Mouse (Mus musculus) adrenal gland, adult 2 months (tissue): ENCODE measurements around the gene Olfr975. TPM values are rescaled to one million over a fixed set of nuclear protein-coding genes. Genes with fewer than 3 reads are reported as not detected.
"Not testable (repeated sequence)": the region's sequence is repeated elsewhere in the genome, so short reads cannot be mapped to it uniquely, and the experiment has no call there.

Experiments used
- DNase-seq: peaks from one replicate; pipeline ENCODE4 v3.0.0; 2021
- long read RNA-seq: library from polyadenylated mRNA; stranded (forward); transcript quantifications from one replicate; pipeline ENCODE4 v2.0.0, GENCODE M21; 2021
- polyA plus RNA-seq: library from polyadenylated mRNA; depleted of rRNA; stranded (reverse); fragments of >200 nt; gene quantifications from 2 replicates; pipeline ENCODE4 v1.2.3, GENCODE M21; 2012; rRNA removed
- total RNA-seq, 2 experiments: library from RNA; stranded (reverse); gene quantifications; 2 replicates each; pipeline ENCODE4 v1.2.3; 2021

Olfr975 gene
- total RNA-seq (under 1 TPM in 1 of 2 experiments, not detected in 1; 0.10 TPM), polyA plus RNA-seq (not detected in 2 replicates)
- long read RNA-seq: 0 reads

- no peak for DNase-seq
These were observed at the start of gene Olfr975 for GRCm38 (mm10) chr9:39951946-39952345. Olfr975 (minus strand) TSS chr9:39952046.

- no peak for DNase-seq
These were observed 40.0 kb upstream of the Olfr975 start, which contains the start of gene Olfr978 for GRCm38 (mm10) chr9:39991813-39992212. Olfr978 (plus strand) TSS chr9:39992113.

- not testable (repeated sequence) for DNase-seq
These were observed 24.8 kb upstream of the Olfr975 start for GRCm38 (mm10) chr9:39976581-39977145.

GRCm38 (mm10) chr9:39961033-39961432, 9.2 kb upstream of the Olfr975 start, which contains the start of gene Olfr976:
Olfr976 (minus strand) TSS chr9:39961133.
- not testable (repeated sequence) for DNase-seq

- DNase-seq: no peak
These were observed 14.6 kb downstream of the Olfr975 start, which contains the start of gene Olfr974 for GRCm38 (mm10) chr9:39937201-39937600. Olfr974 (plus strand) TSS chr9:39937501.

- DNase-seq: not testable (repeated sequence)
These were observed 23.0 kb downstream of the Olfr975 start for GRCm38 (mm10) chr9:39928837-39929236.

- not testable (repeated sequence) for DNase-seq
These were observed 23.6 kb downstream of the Olfr975 start for GRCm38 (mm10) chr9:39927975-39928836.

- DNase-seq: no peak
These were observed 41.9 kb downstream of the Olfr975 start for GRCm38 (mm10) chr9:39909939-39910338.

GRCm38 (mm10) chr9:39907036-39907435, 44.8 kb downstream of the Olfr975 start, which contains the start of gene Olfr229:
Olfr229 (plus strand) TSS chr9:39907336.
- DNase-seq: no peak

- DNase-seq: no peak
These were observed 46.7 kb downstream of the Olfr975 start for GRCm38 (mm10) chr9:39905106-39905505.

Other genes starting within 250 kb of the Olfr975 start
- not detected for gene Olfr149, start 244.9 kb downstream of the Olfr975 start, total RNA-seq
- gene Olfr149, start 244.9 kb downstream of the Olfr975 start, polyA plus RNA-seq: not detected in 2 replicates
- not detected for gene Olfr965, start 240.7 kb downstream of the Olfr975 start, total RNA-seq
- gene Olfr965, start 240.7 kb downstream of the Olfr975 start, polyA plus RNA-seq: not detected in 2 replicates
- not detected for gene Olfr150, start 221.1 kb downstream of the Olfr975 start, total RNA-seq
- not detected in 2 replicates for gene Olfr150, start 221.1 kb downstream of the Olfr975 start, polyA plus RNA-seq
- not detected for gene Olfr967, start 205.8 kb downstream of the Olfr975 start, total RNA-seq
- not detected in 2 replicates for gene Olfr967, start 205.8 kb downstream of the Olfr975 start, polyA plus RNA-seq
- not detected for gene Olfr968, start 168.8 kb downstream of the Olfr975 start, total RNA-seq
- gene Olfr968, start 168.8 kb downstream of the Olfr975 start, polyA plus RNA-seq: not detected in 2 replicates
- not detected for gene Olfr969, start 161.1 kb downstream of the Olfr975 start, total RNA-seq
- not detected in 2 replicates for gene Olfr969, start 161.1 kb downstream of the Olfr975 start, polyA plus RNA-seq
- not detected for gene Olfr970, start 143.2 kb downstream of the Olfr975 start, total RNA-seq
- not detected in 2 replicates for gene Olfr970, start 143.2 kb downstream of the Olfr975 start, polyA plus RNA-seq
- gene Olfr971, start 115.2 kb downstream of the Olfr975 start, total RNA-seq: not detected
- gene Olfr971, start 115.2 kb downstream of the Olfr975 start, polyA plus RNA-seq: not detected in 2 replicates
- gene Olfr972, start 85.6 kb downstream of the Olfr975 start, total RNA-seq: not detected
- gene Olfr972, start 85.6 kb downstream of the Olfr975 start, polyA plus RNA-seq: not detected in 2 replicates
- gene Olfr229, start 44.7 kb downstream of the Olfr975 start, total RNA-seq: not detected
- gene Olfr229, start 44.7 kb downstream of the Olfr975 start, polyA plus RNA-seq: not detected in 2 replicates
- not detected for gene Olfr974, start 14.5 kb downstream of the Olfr975 start, total RNA-seq
- not detected in 2 replicates for gene Olfr974, start 14.5 kb downstream of the Olfr975 start, polyA plus RNA-seq
- not detected for gene Olfr976, start 9.1 kb upstream of the Olfr975 start, total RNA-seq
- not detected in 2 replicates for gene Olfr976, start 9.1 kb upstream of the Olfr975 start, polyA plus RNA-seq
- not detected for gene Olfr978, start 40.1 kb upstream of the Olfr975 start, total RNA-seq
- not detected in 2 replicates for gene Olfr978, start 40.1 kb upstream of the Olfr975 start, polyA plus RNA-seq
- gene Olfr979, start 51.4 kb upstream of the Olfr975 start, total RNA-seq: not detected
- not detected in 2 replicates for gene Olfr979, start 51.4 kb upstream of the Olfr975 start, polyA plus RNA-seq
- gene Olfr980, start 57.5 kb upstream of the Olfr975 start, total RNA-seq: not detected
- gene Olfr980, start 57.5 kb upstream of the Olfr975 start, polyA plus RNA-seq: not detected in 2 replicates
- not detected for gene Olfr981, start 69.4 kb upstream of the Olfr975 start, total RNA-seq
- gene Olfr981, start 69.4 kb upstream of the Olfr975 start, polyA plus RNA-seq: not detected in 2 replicates
- gene Olfr982, start 121.8 kb upstream of the Olfr975 start, total RNA-seq: not detected
- not detected in 2 replicates for gene Olfr982, start 121.8 kb upstream of the Olfr975 start, polyA plus RNA-seq
- gene Olfr983, start 141.5 kb upstream of the Olfr975 start, total RNA-seq: not detected
- not detected in 2 replicates for gene Olfr983, start 141.5 kb upstream of the Olfr975 start, polyA plus RNA-seq
- not detected for gene Olfr984, start 162.2 kb upstream of the Olfr975 start, total RNA-seq
- not detected in 2 replicates for gene Olfr984, start 162.2 kb upstream of the Olfr975 start, polyA plus RNA-seq
- not detected for gene Olfr985, start 178.1 kb upstream of the Olfr975 start, total RNA-seq
- gene Olfr985, start 178.1 kb upstream of the Olfr975 start, polyA plus RNA-seq: not detected in 2 replicates
- not detected for gene Tmem225, start 196.1 kb upstream of the Olfr975 start, total RNA-seq
- gene Tmem225, start 196.1 kb upstream of the Olfr975 start, polyA plus RNA-seq: not detected in 2 replicates
- not detected for gene Olfr986, start 228.9 kb upstream of the Olfr975 start, total RNA-seq
- gene Olfr986, start 228.9 kb upstream of the Olfr975 start, polyA plus RNA-seq: not detected in 2 replicates
- gene Zfp202, start 240.3 kb upstream of the Olfr975 start, total RNA-seq: 1 to 10 TPM; 4.6 to 5.0 TPM
- gene Zfp202, start 240.3 kb upstream of the Olfr975 start, polyA plus RNA-seq: 0.81 and 1.5 TPM in 2 replicates